Mouse (Mus musculus) midbrain, embryonic 16.5 days (tissue): ENCODE measurements at regions not wholly inside any gene's neighbourhood (a gene's known extent, or its start where the extent isn't known, plus 50 kb on each side); places are given as distances from the start of the nearest gene placed in this dataset.

Experiments
- ATAC-seq: fragments of 200-750 bp; cut with Nextera tagmentation; 2 replicates; pipeline ENCODE4 v1.8.0; 2017; ENCODE audit warnings: moderate TSS enrichment
- H3K27ac ChIP-seq: fragments of 300-500 bp; sonication (generic); 2 replicates; pipeline ENCODE4 v1.5.1; 2014; ENCODE audit warnings: mild to moderate bottlenecking, low read length, mixed read lengths
- H3K27me3 ChIP-seq: fragments of 300-500 bp; sonication (generic); 2 replicates; pipeline ENCODE4 v1.6.1; 2014; ENCODE audit warnings: low read depth, low read length, mixed read lengths; ENCODE audit not compliant: control insufficient read depth, insufficient read depth
- H3K36me3 ChIP-seq: fragments of 300-500 bp; sonication (generic); 2 replicates; pipeline ENCODE4 v1.6.1; 2014; ENCODE audit warnings: mild to moderate bottlenecking, low read length, moderate library complexity, mixed read lengths; ENCODE audit not compliant: control insufficient read depth, insufficient read depth
- H3K4me1 ChIP-seq: fragments of 300-500 bp; sonication (generic); 2 replicates; pipeline ENCODE4 v1.6.1; 2014; ENCODE audit warnings: mild to moderate bottlenecking, low read length, mixed read lengths; ENCODE audit not compliant: control insufficient read depth, insufficient read depth
- H3K4me2 ChIP-seq: fragments of 300-500 bp; sonication (generic); 2 replicates; pipeline ENCODE4 v1.6.1; 2014; ENCODE audit warnings: mild to moderate bottlenecking, low read length, mixed read lengths
- H3K4me3 ChIP-seq: fragments of 300-500 bp; sonication (generic); 2 replicates; pipeline ENCODE4 v1.5.1; 2014; ENCODE audit warnings: low read depth, mild to moderate bottlenecking, low read length, moderate library complexity, mixed read lengths
- H3K9ac ChIP-seq: fragments of 300-500 bp; sonication (generic); 2 replicates; pipeline ENCODE4 v1.6.1; 2014; ENCODE audit warnings: low read depth, low read length, mixed read lengths
- H3K9me3 ChIP-seq: fragments of 300-500 bp; sonication (generic); replicated peaks from 2 replicates; pipeline ENCODE4 v1.6.1; 2014; ENCODE audit warnings: mild to moderate bottlenecking, low read length, mixed read lengths; ENCODE audit not compliant: control insufficient read depth, poor library complexity, severe bottlenecking
- WGBS: fragments of 180-500 bp; shearing (Covaris S2); extraction: QIAGEN DNeasy Blood & Tissue Kit; methylation state at CpG from one replicate; pipeline ENCODE4 v1.1.7; 2014; 5-methylcytosine and 5-hydroxymethylcytosine counted together

DNA sequence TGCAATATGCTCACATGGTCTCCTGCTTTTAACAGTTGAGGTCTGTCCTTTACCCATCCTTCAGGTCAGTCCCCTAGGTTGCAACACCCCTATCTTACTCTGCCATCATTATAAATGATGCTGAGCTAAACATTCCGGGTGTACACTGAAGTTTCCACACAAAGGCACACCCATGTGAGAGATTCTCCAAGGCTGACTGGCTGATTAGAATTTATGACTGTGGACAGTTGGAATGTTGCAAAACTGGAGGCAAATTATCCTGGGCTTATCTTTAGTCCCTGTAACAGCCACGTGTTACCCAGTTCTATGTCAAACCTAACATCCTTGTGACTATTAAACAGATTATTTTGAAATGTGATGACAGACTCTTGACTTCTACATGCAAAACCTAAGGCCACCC is 149.8 kb upstream of the Jmjd1c start:
- no peak for ATAC-seq
- Histone ChIP-seq H3K27me3 (no peaks in the 10 kb centered on the region), H3K4me3 (no peak overlapping the region), H3K4me2 (no peak overlapping the region), H3K36me3 (no peaks in the 10 kb centered on the region), H3K9ac (no peak overlapping the region), H3K9me3 (no peaks in the 10 kb centered on the region), H3K4me1 (no peaks in the 10 kb centered on the region), H3K27ac (no peak overlapping the region)
- 87% methylated on average over 2 of the region's 2 CpGs for WGBS

DNA sequence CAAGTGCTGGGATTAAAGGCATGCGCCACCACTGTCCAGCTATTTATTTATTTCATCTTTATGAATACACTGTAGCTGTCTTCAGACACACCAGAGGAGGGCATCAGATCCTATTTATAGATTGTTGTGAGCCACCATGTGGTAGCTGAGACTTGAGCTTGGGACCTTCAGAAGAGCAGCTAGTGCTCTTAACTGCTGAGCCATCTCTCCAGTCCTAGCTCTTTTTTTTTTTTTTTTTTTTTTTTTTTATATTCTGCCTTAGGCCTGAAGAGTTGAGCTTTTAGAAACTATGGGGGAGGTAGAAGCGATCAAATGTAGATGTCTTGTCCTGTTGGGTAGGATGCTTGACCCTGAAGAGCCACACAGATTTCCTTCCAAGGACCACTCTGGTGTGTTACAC is 147.6 kb upstream of the Jmjd1c start:
- WGBS: 93% methylated on average over 2 of the region's 2 CpGs
- H3K4me1 ChIP-seq: no peaks in the 10 kb centered on the region; the same call in 1 of the 2 replicates
- no peak for ATAC-seq

DNA sequence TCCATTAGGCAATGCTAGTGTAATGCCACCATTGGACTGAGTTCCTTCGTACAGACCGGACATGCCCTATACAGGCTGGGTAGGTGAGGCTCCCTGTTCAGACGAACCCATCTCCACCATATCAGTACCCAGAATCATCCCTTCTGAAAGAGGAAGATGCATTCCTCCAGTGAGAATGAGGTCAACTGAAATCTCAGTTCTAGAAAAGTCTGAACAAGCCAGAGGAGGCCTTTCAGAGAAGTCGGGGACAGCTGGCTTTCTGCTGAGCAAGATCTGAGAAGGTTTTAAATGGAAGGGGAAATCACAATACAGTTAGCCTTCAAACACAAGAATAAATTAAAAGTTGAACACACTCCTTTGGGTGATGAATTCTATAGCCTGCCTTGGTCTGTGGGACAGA is 145.5 kb upstream of the Jmjd1c start:
- Histone ChIP-seq H3K27me3 (no peaks in the 10 kb centered on the region), H3K27ac (no peak overlapping the region), H3K4me2 (no peak overlapping the region), H3K4me1 (peaks cover 5% of the 10 kb centered on the region), H3K9me3 (no peaks in the 10 kb centered on the region), H3K36me3 (no peaks in the 10 kb centered on the region), H3K4me3 (no peak overlapping the region), H3K9ac (no peak overlapping the region)
- 90% methylated on average over 4 of the region's 4 CpGs for WGBS
- no peak for ATAC-seq

More for the DNA sequence above, 147.6 kb upstream of the Jmjd1c start:
- Histone ChIP-seq H3K27me3 (no peaks in the 10 kb centered on the region), H3K9me3 (no peaks in the 10 kb centered on the region), H3K4me2 (no peak overlapping the region), H3K27ac (no peak overlapping the region), H3K4me3 (no peak overlapping the region), H3K9ac (no peak overlapping the region), H3K36me3 (no peaks in the 10 kb centered on the region)

DNA sequence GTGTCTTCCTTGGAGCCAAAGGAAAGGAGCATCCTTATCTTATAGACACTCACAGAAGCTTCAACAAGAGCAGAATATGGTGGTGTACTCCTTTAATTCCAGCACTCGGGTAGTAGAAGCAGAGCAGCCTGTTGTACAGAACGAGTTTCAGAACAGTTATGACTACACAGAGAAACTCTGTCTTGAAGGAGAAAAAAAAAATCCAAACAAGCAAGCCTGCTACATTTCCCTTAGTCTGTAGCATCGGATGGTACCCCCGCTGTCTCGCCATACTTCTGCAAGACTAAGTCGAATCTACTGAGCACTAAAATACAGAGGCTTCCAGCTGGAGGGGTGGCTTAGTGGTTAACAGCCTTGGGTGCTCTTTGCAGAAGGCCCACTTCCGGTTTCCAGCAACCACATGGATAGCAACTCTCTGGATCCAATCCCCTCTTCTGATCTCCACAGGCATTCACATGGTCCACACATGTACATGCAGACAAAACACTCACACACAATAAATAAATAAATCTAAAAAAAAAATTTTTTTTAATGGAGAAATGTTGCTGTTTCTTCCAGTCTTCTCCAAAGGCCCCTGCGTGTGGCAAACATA is 144.6 kb upstream of the Jmjd1c start:
- Histone ChIP-seq H3K27ac (no peak overlapping the region), H3K4me3 (no peak overlapping the region), H3K27me3 (no peaks in the 10 kb centered on the region), H3K9ac (no peak overlapping the region), H3K4me2 (no peak overlapping the region), H3K9me3 (no peaks in the 10 kb centered on the region), H3K4me1 (peaks cover 5% of the 10 kb centered on the region), H3K36me3 (no peaks in the 10 kb centered on the region)
- WGBS: 89% methylated on average over 8 of the region's 8 CpGs
- ATAC-seq: no peak

DNA sequence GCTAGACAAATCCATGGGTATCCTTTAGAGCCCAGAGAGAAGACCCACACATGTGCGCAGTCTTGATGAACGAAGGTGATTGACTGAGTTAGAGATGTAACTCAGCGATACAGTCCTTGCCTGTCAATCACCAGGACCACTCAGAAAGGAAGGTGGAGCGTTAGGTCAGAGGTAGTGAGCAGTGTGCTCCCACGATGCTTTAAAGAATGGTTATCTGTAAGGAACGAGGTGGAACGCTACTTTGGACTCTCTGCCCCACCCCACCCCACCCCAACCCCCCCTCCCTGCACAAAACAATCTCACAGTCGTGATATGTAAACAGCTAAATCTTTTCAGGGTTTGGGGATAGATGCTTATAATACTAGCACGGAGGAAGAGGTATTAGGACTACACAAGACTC is 144.0 kb upstream of the Jmjd1c start:
- Histone ChIP-seq H3K4me2 (no peak overlapping the region), H3K4me3 (no peak overlapping the region), H3K36me3 (no peaks in the 10 kb centered on the region), H3K9me3 (no peaks in the 10 kb centered on the region), H3K27ac (no peak overlapping the region), H3K4me1 (peaks cover 5% of the 10 kb centered on the region), H3K27me3 (no peaks in the 10 kb centered on the region), H3K9ac (no peak overlapping the region)
- 86% methylated on average over 9 of the region's 9 CpGs for WGBS
- ATAC-seq: no peak

DNA sequence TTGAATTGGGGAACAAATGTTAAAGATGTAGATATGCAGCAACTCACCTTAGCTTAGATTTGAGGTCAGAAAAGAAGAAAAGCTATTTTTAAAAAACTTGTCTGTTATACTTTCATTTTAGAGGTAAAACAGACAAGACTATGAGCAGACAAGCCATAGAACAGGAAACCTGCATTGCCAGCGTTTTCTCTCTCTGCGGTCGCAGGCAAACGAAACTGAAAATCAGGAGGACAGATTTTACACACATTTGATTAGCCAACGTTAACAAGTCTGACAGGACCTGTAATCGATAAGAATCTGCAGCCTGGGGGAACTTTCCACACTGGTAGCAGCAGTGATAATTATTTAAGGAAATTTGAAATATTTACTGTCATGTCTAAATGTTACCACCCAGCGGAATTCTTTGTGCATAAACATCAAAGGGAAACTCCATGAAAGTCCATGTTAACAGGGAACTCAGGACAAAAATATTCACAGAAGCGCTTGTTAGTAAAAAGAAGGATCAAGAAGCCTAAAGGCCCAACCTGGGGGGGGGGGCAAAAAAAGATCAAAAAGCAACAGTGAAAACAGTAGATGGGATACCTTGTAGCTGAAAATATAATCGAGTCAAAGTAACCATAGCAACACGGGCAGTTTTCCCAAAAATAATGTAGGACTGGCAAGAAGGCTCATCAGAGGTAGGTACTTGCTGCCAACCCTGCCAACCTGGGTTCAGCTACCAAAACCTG is 142.5 kb upstream of the Jmjd1c start:
- Histone ChIP-seq H3K9ac (no peak overlapping the region), H3K4me2 (no peak overlapping the region), H3K9me3 (no peaks in the 10 kb centered on the region), H3K27ac (peak overlapping the region; percentile 25; the same call in 1 of the 2 replicates), H3K4me3 (no peak overlapping the region), H3K36me3 (no peaks in the 10 kb centered on the region), H3K4me1 (peaks cover 5% of the 10 kb centered on the region), H3K27me3 (no peaks in the 10 kb centered on the region)
- WGBS: 63% methylated on average over 10 of the region's 10 CpGs
- ATAC-seq: peak; percentile 20; the same call in 1 of the 2 replicates

DNA sequence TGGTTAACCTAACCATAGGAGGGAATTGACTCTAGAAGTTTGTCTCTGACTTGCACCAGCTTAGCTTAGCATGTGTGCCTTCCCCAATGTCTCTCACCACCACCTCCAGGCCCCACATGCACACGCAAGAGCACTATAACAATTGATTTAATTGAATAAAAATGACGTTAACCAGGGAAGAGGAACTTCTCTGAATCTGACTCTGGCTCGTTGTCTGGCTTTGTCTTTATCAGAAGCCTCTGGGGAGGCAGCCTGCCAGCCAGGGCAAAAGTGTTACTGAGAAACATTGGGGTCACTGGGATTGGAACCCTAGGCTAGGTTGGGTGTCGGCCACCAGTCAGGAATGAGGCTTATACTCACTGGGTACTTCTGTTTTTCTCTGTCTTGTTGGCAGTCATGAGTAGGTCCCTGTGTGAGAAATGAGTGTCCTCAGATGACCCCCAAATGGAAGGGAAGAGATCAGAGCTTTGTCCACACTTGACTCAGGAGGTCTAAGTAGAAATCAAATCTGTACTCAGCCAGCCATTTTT is 141.9 kb upstream of the Jmjd1c start:
- H3K4me1 ChIP-seq: peaks cover 5% of the 10 kb centered on the region
- H3K27ac ChIP-seq: peak overlapping the region; percentile 25; the same call in 1 of the 2 replicates
- no peak overlapping the region for H3K4me2 ChIP-seq
- H3K9me3 ChIP-seq: no peaks in the 10 kb centered on the region
- no peak overlapping the region for H3K9ac ChIP-seq
- no peaks in the 10 kb centered on the region for H3K36me3 ChIP-seq
- no peak overlapping the region for H3K4me3 ChIP-seq
- H3K27me3 ChIP-seq: no peaks in the 10 kb centered on the region
- peak; percentile 54; the same call in 1 of the 2 replicates for ATAC-seq
- 62% methylated on average over 4 of the region's 4 CpGs for WGBS

DNA sequence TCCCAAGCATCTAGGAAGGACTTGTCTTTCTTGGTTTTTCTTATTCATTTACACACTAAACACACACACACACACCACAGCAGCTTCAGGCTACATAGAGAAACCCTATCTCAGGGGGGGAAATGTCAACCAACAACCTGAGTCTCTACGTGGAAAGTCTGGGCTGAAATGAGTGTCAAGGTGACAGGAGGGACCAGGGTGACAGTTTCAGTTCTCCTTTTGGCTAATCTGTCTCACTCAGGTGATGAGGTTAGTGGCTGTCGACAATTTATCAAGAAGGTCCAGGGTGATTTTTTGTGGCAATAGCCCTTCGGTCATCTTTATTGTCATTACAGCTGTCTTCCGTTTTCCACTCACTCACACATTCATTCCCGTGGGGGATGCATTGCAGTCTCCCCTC is 140.5 kb upstream of the Jmjd1c start:
- no peaks in the 10 kb centered on the region for H3K27me3 ChIP-seq
- WGBS: 66% methylated on average over 5 of the region's 5 CpGs
- ATAC-seq: no peak
- H3K27ac ChIP-seq: no peak overlapping the region
- H3K4me2 ChIP-seq: no peak overlapping the region
- no peak overlapping the region for H3K4me3 ChIP-seq
- H3K36me3 ChIP-seq: no peaks in the 10 kb centered on the region
- peaks cover 5% of the 10 kb centered on the region for H3K4me1 ChIP-seq
- H3K9ac ChIP-seq: no peak overlapping the region
- H3K9me3 ChIP-seq: no peaks in the 10 kb centered on the region

DNA sequence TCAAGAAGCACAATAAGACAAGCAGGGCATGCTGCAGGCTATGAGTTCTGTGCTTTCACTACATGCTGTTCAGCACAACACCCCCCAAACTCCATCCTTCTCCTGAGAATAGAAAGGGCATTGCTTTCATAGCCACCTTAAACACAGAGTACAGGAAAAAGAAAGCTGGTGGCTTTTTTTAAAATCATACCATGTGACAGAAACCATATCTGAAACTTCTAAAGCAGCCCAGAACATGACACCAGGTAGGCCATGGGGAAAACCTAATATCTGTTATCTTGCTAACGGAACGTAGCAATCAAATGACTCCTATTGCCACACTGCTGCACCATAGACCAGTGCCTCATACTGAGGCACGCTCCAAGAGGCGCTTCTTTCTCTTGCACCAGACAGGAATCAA is 139.3 kb upstream of the Jmjd1c start:
- H3K9ac ChIP-seq: no peak overlapping the region
- WGBS: 83% methylated on average over 4 of the region's 4 CpGs

More for the DNA sequence above, 139.3 kb upstream of the Jmjd1c start:
- Histone ChIP-seq H3K4me2 (no peak overlapping the region), H3K27me3 (no peaks in the 10 kb centered on the region), H3K4me3 (no peak overlapping the region), H3K9me3 (no peaks in the 10 kb centered on the region), H3K36me3 (no peaks in the 10 kb centered on the region), H3K27ac (no peak overlapping the region), H3K4me1 (peaks cover 5% of the 10 kb centered on the region)
- ATAC-seq: no peak
